Mouse (Mus musculus): ENCODE results near the gene Flvcr1.

Gene Flvcr1

DNA sequence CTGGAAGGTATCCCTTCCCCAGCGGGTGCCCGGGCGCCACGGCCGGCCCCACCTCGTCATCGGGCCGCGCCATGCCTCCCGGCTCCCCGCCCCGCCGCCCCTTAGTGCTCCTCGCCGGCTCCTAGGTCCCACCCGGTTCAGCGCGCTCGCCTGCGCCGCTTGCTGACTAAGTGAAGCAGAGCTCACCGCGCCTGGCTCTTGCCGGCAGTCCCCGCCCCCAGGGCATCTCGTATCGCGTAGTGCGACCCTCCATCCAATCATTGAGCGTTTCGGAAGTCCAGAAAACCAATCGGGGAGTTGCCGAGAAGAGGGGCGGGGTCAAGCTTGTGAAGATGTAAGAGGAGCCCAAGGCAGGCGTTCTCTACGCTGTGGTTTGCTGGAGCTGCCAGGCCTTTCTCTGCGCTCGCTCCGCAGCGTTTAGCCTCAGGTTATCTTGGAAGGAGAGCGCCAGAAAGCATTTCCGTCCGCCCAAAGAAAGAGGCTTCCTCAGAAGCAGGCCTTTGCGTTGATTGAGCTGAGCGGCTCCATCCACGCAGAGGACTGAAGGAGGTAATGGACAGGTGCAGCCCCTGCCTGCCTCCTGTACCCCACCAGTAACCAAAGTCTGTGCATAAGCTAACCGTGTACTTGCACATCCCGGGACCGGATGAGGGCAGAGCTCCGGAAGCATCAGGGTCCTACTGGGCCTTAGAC lies at the start of gene Flvcr1:
Flvcr1 (minus strand) TSS at position 138 of the 693 bp plus-strand sequence.
- peak; percentile 96 to 97 for DNase-seq

DNA sequence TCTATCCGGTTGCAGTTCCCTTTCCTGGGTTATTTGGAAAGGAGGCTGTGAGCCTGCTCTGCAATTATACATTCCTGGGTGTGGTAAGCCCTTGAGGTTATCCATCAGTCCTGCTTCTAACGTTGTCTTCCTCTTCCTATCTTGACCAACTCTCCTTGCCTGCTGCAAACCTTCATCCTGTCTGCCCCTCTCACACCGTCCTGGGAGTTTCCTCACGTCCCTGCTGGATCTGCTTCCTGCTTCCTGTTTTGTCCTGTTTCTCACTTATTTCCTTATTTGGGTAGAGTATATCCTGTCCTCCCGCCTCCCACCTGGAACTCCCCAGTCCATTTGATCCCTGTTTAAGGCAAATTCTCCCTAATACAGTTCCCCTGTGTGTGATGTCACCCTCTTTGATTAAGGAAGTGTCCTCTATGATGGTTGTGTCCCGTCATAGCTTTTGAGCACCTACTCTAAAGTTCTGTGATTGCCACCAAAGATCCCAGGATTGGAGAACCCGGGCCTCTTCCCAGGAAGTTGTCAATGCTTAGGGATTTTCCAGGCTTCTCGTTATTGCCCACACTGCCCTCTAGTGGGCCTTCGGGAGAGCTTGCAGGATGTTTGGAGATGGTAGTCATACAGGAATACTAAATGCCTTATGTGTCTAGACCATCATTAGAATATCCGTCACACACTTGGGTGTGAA lies 49.4 kb upstream of the Flvcr1 start:
- DNase-seq: no peak

DNA sequence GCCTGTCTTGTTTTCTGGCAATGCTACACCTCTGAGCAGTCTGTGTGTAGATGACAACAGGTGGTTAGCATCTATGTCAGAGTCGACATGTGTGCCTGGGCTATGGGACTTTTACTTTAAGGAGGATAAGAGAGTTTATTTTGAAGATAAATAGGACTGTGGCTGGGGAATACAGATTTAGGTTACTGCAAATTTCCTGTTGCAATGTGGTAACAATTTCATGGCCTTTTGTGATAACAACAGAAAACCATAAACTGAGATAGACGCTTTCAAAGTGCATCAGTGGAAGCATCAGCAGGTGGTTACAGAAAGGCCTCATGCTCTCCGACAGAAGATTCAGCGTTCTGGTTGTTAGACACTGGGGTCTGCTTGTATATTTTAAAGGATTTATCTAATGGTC lies 47.5 kb upstream of the Flvcr1 start:
- no peak for DNase-seq

DNA sequence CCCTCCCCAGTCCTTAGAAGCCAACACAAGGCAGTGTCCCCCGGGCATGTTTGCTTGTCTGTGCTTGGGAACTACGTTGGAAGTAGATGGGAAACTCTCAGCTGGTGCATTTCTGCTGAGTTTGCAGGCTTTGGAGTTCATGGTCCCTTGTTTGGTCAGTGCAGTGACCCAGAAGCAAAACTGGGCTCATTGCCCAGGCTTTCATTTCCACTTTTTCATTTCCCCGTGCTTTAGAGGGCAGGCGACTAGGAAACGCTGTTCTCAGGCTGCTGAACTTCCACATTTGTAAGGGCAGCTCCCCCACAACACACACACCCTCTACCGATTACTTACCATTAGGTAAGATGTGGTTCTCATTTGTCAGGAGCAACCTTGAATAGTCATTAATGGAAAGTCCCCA lies 47.0 kb upstream of the Flvcr1 start:
- DNase-seq: peak; percentile 42 to 53

DNA sequence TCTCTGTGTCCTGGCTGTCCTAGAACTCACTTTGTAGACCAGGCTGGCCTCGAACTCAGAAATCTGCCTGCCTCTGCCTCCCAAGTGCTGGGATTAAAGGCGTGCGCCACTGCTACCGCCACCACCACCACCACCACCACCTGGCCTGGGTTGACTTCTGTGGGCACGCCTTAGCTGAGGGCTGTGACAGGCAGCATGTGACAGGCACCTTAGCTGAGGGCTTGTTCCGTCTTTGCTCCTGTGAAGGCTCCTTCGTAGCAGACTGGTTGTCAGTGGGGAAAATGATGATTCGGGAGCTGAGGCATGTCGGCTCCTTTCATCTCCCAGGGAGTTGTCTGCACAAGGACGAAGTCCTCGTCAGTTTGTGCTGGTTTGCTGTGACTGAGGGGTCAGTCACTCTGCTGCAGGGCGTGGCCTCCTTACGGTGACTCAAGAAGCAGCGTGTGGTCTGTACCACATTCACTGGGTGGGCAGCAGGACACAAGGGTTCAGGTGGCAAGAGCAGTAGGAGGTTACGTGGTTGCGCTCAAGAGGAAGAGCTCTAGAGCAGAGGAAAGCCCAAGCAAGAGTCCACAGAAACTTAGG lies 46.5 kb upstream of the Flvcr1 start:
- no peak for DNase-seq

DNA sequence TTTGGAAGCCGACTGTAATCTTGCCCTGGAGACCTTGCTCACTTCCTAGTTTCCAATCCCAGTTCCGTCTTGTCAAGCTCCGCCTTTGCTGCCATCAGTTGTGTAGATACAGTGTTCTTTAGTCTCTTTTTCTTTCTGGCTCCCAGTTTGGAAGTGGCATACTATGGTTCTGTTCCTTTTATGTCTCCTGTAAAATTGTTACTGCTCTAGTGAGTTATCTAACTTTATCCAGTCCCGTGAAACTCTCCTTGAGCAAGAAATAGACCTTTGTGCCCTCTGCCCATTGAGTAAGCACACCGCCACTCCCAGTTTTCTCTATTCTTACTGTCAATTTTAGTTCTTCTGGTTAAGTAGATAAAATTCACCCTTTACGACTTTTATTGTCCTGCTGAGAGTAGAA lies 45.7 kb upstream of the Flvcr1 start:
- DNase-seq: no peak

DNA sequence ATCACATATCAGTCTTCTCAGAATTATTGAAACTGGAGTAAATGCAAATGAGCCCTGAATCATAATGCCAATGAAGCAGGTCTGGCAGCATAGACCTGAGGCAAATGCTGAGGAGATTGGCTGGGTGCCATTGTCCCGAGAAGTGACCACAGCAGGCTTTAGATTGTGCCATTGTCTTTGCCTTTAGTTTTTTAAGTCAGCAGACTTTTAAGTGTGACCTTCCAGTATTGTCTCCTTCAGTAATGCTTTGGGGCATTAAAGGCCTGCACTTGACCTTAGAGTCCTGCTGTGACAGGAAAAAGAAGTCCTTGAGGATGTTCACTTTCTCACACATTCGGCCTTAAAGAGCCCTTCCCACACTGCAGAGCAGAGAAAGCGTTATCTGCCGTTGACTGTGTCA lies 44.3 kb upstream of the Flvcr1 start:
- no peak for DNase-seq

DNA sequence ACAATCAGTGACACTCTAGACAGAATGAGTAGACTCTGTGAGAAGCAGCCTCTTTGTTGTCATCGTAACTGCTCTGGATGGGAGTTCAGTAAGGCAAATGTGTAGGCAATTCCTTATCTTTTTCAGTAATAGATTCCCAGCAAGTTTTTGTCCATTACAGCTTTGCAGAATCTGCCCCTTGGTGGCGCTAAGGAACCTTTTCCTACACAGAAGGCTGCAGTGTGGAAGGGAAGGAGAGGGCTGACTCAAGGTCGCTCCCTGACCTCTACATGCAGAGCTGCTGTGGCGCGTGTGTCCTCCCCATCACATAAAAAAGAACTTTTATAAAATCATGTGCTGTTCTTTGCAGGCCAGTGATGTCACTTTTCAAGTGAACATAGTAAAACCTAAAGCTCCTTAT lies 42.4 kb upstream of the Flvcr1 start:
- DNase-seq: no peak

DNA sequence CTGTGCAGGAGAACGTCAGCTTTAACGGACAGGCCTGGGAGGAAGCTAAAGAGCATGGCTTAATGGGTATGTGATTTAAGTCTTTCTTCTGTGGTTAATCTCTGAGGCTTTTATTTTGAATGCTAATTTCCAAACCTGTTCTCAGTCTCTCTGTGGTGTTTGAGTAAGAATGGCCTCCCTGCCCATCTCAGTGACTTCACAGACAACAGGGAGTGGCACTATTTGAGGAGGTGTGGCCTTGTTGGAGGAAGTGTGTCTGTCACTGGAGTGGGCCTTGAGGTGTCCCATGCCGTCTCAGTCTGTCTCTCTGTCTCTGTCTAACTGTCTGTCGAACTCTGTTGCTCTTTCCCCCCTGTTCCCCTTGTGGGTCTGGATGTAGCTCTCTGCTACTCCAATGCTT lies 39.2 kb upstream of the Flvcr1 start:
- no peak for DNase-seq

DNA sequence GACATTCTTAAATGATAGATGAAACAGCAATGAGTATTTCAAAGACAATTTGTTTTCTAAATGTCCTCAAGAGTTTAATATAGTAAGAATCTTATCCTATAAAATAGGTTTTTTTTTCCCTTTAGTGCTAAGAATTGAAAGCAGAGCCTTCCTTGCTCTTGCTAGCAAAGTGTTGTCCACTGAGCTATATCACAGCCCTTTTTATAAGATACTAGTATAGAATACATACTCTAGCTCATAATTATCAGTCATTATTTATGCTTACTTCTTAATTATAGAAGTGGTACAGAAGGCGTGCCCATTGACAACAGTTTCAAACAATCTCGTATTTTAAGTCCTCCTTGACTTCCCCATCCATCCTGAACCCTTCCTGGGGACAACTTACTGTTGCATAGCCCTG lies 38.6 kb upstream of the Flvcr1 start:
- DNase-seq: no peak

DNA sequence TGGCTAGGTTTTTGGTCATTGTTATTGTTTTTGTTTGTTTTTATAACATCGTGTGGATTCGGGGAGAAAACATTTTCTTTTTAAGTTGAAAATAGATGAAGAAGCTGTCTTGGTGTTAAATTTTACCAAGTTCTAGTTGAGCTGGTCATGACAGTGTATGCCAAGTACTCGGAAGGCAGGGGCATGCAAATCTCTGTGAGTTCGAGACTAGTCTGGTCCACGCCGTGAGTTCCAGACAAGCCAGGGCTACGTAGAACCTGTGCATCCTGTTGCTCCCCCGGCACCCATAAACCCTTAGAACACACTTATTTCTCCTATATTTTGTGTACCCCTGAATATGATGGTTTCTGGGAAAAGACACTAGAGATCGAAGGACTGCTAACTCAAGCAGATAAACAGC lies 37.7 kb upstream of the Flvcr1 start:
- DNase-seq: no peak

DNA sequence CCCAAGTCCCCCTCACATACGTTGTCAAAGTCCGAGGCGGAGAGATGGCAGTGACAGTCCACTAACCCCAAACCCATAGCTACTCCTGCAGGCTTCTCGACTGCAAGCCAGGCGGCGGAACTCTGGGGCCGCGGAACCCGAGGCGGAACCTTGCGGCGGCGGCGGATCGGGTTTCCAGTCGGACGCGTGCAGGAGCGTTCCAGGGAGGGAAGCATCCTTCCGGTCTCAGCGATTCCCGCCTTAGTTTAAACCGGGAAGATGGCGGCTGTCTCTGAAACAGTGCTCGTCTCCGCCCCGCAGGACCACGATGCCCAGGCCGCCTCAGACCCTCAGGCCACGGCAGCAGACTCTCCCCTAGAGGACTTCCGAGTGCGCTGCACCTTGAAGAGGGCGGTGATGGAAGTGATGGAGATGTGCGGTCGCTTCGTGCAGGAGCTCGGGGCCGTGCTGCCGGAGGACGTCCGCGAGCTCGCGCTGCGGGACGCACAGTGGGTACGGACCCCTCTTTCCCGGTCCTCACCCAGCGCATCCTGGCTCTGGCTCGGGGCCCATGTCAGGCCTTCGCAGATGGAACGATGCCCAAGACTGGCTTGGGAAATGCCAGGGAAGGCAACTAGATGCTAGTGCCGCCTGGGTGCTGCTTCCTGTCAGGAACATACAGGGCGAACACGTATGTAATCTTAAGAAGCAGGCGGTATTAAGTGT lies 37.0 kb upstream of the Flvcr1 start, which contains the start of the genes Tatdn3 and Nsl1:
Tatdn3 (minus strand) TSS at position 152 of the 705 bp plus-strand sequence.
Nsl1 (plus strand) TSS at position 232 of the 705 bp plus-strand sequence.
- peak; percentile 95 to 96 for DNase-seq

DNA sequence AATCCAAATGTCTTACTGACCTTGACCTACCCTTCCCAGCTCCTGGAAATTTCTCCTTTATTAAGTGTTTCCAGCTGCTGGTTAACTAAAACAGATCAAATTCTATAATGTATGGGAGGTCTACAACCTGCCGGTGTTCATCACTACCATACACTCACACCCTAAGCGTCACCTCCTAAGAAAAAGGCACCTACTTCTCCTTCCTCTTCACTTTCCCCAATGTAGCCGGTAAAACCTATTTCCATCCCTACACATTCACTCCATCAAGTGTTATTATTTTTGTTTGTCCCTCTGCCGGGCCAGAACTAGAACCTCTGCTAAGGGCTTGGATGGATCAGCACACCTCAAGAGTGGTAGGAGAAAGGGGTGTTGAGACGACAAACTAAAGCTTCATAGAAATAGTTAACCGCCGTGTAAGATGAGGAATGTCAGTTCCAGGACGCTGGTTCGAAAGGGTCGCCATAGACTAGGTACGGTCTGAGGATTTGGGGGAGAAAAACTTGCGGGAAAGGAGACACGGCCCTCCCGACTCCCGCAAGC lies 36.4 kb upstream of the Flvcr1 start:
- DNase-seq: no peak

DNA sequence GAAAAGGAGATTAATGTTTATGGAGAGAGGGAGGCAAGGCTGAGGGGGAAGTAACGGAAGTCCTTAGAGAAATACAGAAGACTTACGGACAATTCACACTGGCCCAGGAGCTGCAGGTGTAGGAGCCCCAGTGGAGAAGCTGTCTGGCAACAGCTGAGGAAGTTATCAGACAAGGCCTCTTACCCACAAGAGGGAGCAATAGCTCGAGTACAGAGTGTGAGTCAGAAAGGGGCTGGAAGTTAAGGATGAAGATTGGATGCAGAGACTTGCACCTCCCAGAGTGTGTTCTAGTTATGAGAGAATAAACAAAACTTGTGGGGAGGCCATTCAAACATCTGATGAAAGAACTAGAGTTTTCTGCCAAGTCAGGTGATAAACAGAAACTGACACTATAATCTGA lies 31.5 kb upstream of the Flvcr1 start:
- no peak for DNase-seq

DNA sequence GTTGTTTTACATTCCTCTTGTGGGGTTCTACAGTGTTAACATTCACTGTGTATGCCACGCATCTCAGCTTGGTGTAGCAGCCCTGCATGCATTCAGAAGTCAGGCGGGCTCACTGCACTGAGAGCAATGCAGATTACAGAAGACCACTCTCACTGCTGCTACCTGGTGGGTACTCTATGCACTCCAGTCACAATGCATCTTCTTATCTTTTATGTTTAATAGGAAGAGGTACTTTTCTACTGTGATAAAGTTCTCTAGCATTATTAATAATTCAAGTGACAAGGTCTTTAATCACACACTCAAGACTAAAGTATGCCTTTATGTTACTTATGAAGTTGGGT lies 29.5 kb upstream of the Flvcr1 start:
- DNase-seq: no peak

DNA sequence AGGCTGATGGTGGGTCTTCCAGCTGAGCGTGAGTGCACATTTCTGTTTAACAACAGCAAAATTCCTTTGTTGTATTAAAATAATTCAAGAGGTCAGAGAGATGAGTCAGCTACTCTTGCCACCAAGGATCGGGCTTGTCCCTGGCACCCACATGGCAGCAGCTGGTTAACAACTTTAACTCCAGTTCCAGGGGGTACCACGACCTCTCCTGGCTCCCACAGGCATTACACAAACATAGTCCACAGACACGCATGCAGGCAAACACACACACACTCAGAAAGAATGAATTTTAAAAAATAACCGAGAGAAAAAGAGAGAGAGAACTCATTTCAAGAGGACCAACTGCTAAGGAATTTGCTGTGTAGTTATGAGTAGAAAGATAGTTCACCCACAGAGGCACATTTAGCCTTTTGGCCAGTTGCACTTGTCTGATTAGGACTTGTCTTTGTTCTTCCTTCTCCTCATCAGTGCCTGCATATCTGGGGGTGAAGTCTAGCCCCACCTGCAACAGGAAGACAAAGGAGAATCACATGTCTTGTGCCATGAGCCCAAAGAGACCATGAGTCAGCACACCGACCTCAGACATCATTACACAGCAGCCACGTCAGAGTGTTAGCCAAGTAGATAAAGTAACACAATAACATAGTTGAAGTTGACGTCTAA lies 29.0 kb upstream of the Flvcr1 start:
- DNase-seq: no peak

DNA sequence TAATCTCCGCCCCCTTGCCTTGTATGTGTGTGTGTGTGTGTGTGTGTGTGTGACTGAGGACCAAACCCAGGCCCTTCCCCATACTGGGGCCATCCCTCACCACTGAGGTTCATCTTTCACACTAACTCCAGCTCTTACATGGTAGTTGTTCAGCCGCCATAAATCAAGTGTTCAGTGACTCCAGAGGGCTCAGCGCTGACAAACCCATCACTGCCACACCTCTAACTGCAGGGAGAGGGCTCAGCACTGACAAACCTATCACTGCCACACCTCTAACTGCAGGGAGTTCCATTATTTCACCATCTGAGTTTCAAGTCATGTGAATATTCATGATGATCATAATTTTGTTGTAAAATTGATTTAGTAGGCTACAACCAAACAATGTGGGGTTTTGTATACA lies 27.6 kb upstream of the Flvcr1 start:
- DNase-seq: no peak

DNA sequence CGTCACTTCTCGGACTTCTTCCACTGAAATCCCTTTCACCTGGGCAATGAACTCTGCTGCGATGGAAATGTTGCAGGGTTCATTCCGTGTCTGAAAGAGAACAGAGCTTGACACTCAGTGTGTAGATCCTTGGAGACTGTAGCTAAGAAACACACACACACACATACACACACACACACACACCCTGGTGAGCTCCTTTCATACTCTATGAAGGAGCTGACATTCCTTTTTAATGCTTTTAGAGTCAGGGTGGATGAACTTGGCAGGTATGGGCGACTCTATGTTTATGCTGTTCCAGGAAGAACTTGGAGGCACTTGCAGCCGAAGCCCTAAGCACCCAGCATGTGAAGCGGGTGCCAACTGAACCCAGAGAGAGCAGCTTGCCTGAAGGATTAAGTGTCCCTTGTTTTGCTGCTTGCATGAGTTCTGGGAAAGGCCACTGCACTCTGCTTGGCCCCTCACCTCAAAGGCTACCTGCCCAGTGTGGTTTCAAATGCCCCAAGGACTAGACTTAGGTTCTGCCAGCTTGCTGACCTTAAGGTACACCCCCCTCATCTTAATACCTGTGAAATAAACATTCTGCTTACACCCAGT lies 20.4 kb upstream of the Flvcr1 start:
- no peak for DNase-seq

DNA sequence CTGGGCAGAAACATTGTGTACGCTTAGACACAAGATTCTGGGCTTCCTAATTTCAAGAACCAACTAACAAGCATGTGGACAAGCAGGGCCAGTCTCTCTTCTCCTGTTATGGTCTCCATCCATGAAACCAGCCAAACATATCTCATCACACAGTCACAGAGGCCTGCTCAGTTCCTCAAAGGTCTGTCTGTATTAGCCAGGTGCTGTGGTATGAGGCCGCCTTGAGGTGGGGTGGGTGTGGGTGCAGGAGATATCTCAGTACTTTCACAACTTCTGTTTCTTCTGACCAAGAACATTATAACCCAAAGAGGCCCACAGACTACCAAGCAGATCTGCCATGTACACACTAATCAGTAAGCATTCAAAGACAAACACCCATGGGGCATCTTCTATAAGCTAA lies 19.3 kb upstream of the Flvcr1 start:
- DNase-seq: no peak

DNA sequence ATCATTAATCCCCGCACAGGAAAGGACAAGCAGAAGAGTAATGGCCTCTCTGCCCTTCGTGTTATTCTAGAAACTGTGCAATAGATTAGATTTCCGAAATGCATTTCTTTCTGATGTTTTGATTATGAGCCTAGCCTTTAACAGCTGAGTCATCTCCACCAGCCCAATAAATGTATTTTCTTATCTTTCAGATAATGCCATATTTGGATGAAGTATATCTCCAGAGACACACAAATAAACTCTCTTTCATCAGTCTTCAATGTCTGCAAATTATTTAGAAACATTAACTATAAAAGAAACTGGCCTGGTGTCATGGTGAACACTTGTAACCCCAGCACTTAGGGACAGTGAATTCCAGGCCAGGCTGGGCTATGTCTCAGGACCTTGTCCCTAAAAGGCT lies 16.7 kb upstream of the Flvcr1 start:
- DNase-seq: no peak

DNA sequence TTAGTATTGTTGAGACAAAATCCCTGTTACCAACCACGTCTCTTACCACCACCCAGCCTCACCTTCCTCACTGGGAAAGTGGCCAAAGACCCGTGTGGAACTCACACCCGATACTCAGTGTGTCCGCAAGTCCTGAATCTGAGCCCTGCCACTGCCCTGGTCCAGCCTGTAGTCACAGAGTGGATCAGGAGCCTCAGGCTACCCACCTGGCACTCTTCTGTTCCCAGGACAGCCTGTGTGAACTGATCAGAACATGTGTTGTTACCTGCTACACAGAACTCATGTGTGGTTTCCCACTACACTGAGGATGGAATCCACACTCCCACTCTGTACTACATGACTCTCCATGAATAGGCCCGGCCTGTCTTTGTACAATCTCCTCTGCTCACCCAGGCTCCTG lies 16.1 kb upstream of the Flvcr1 start:
- DNase-seq: no peak

DNA sequence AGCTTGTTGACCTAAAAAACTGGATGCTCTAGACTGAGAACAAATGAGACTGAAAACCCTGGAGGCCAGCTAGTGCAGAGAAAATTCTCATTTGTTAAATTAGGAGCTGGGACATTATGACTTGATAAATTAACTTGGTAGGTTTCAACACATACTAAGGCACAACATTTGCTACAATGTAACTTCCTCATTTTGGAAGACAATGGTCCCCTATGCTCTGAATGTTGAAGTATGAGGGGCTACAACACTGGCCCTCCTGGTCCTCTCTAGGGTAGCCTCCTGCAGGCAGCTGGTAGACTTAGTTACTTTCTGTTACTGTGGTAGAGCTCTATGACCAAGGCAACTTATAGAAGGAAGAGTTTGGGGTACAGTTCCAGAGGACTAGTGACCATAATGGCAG lies 15.4 kb upstream of the Flvcr1 start:
- no peak for DNase-seq

DNA sequence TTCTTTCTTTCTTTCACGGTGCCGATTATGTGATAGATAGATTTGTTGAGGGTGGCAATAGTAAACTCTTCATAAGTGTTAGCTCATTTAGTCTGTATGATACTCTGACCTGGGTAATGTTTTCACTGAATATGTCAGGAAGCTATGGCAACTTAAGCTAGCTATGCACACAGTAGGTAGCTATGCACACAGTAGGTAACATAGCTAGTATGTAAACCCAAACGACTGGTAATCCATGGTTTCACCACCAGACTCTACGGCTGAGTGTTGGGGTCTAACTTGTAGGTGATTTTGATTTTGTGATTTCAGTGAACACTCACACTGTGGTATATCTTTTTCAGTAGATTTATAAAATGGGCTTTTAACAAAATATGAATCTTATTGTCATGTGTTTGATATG lies 12.0 kb upstream of the Flvcr1 start:
- DNase-seq: no peak

Data from B cell, adult 2 months (primary cell).